Mouse (Mus musculus) kidney, postnatal 0 days (tissue): ENCODE measurements around the gene Tshz2. TPM values are rescaled to one million over a fixed set of nuclear protein-coding genes. Genes with fewer than 3 reads are reported as not detected.

ENCODE experiments used
- ATAC-seq: fragments of 200-750 bp; cut with Nextera tagmentation; replicated peaks from 2 replicates; pipeline ENCODE4 v1.8.0; 2017; ENCODE audit warnings: low read depth, moderate number of reproducible peaks, moderate TSS enrichment, moderate library complexity; ENCODE audit not compliant: low FRiP score
- DNase-seq: peaks from one replicate; pipeline ENCODE4 v3.0.0-alpha.2; 2016; ENCODE audit warnings: low spot score
- H3K27ac ChIP-seq: fragments of 300-500 bp; sonication (generic); 2 replicates; pipeline ENCODE4 v1.5.1; 2014; ENCODE audit warnings: mild to moderate bottlenecking
- H3K27me3 ChIP-seq: fragments of 300-500 bp; sonication (generic); 2 replicates; pipeline ENCODE4 v1.6.1; 2014; ENCODE audit warnings: low read length, mixed read lengths; ENCODE audit not compliant: insufficient read depth
- H3K36me3 ChIP-seq: fragments of 300-500 bp; sonication (generic); 2 replicates; pipeline ENCODE4 v1.6.1; 2014; ENCODE audit warnings: low read length, mixed read lengths; ENCODE audit not compliant: insufficient read depth
- H3K4me1 ChIP-seq: fragments of 300-500 bp; sonication (generic); replicated peaks from 2 replicates; pipeline ENCODE4 v1.6.1; 2014; ENCODE audit warnings: antibody characterized with exemption, low read length, mixed read lengths; ENCODE audit not compliant: insufficient read depth
- H3K4me2 ChIP-seq: fragments of 300-500 bp; sonication (generic); 2 replicates; pipeline ENCODE4 v1.6.1; 2014; ENCODE audit warnings: mild to moderate bottlenecking, low read length, moderate library complexity, mixed read lengths
- H3K4me3 ChIP-seq: fragments of 300-500 bp; sonication (generic); replicated peaks from 2 replicates; pipeline ENCODE4 v1.5.1; 2014; ENCODE audit warnings: low read depth, low read length
- H3K9ac ChIP-seq: fragments of 300-500 bp; sonication (generic); 2 replicates; pipeline ENCODE4 v1.6.1; 2014; ENCODE audit warnings: low read depth, low read length
- H3K9me3 ChIP-seq: fragments of 300-500 bp; sonication (generic); replicated peaks from 2 replicates; pipeline ENCODE4 v1.6.1; 2016; ENCODE audit warnings: low read length, inconsistent platforms, mixed read lengths
- CTCF ChIP-seq: IDR thresholded peaks from 2 replicates; pipeline ENCODE4 v1.5.1; 2016; ENCODE audit warnings: antibody characterized with exemption, low read depth, mild to moderate bottlenecking, moderate library complexity
- WGBS: fragments of 180-500 bp; shearing (Covaris S2); extraction: QIAGEN DNeasy Blood & Tissue Kit; methylation state at CpG from one replicate; pipeline ENCODE4 v1.1.7; 2014; 5-methylcytosine and 5-hydroxymethylcytosine counted together
- polyA plus RNA-seq: library from polyadenylated mRNA; unstranded; fragments of >200 nt; fragmentation: Nextera tagmentation; extraction: Ambion mirVana; gene quantifications from 2 replicates; pipeline ENCODE4 v1.2.1, GENCODE M21; 2015

Tshz2 gene
- polyA plus RNA-seq, 1 experiment from 2014 or later, result 9.8 TPM

DNA sequence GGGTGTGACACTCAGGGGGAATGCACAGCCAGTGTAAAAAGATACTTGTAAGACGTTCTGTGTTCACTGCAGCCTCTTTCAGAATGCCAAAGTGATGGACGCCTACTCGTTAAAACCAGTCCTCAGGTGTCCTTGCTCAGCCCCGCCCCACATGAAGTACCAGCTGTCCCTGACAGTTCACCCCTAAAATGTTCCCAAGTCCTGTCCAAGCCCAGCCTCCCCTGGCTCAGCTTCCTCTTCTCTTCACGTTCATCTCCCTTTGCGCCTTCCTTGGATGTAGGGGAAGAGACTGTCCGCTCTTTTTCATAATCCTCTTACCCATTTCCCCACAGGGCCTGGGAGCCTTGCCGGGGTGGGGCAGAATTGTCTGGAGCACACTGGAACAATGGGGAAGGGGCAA lies 374.0 kb downstream of the Tshz2 start:
- Histone ChIP-seq H3K4me2 (no peak overlapping the region), H3K4me1 (0 out of 2 replicates have a peak, but pooled peaks cover 2% of the 10 kb centered on the region), H3K27me3 (no peaks in the 10 kb centered on the region), H3K9ac (no peak overlapping the region), H3K27ac (no peak overlapping the region; the same call in 1 of the 2 replicates), H3K4me3 (no peak overlapping the region), H3K9me3 (no peaks in the 10 kb centered on the region), H3K36me3 (no peaks in the 10 kb centered on the region)
- no peak for TF ChIP-seq CTCF
- 60% methylated on average over 8 of the region's 8 CpGs for WGBS
- DNase-seq (no peak), ATAC-seq (no peak)

DNA sequence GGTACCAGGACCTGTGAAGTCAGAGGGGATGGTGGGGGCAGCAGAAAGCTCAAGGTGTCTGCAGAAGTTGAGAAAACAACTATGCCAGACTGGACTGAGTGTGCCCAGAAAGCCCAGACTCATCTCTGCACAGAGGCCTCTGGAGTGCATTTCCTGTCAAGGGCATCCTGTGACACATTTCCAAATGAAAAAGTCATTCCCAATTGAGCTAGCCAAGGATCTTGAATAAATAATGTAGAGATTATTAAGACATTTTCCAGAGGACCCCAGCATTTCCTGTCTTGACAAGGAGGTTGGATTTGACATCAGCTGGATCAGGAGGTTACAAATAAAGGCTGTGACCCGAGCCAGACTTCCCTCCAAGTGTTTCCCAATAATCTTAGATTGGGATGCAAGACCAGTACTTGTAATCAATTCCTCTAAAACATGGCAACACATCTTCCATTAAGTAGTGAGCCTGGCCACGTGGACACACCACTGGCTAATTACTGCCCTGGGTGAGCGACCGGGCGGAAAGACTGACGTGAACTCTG lies 374.7 kb downstream of the Tshz2 start:
- H3K4me3 ChIP-seq, result no peak overlapping the region
- WGBS, result 53% methylated on average over 6 of the region's 6 CpGs
- H3K9me3 ChIP-seq, result no peaks in the 10 kb centered on the region
- TF ChIP-seq CTCF, result no peak
- H3K27ac ChIP-seq, result no peak overlapping the region
- no peak overlapping the region for H3K4me2 ChIP-seq
- no peaks in the 10 kb centered on the region for H3K27me3 ChIP-seq
- H3K36me3 ChIP-seq, result no peaks in the 10 kb centered on the region
- 0 out of 2 replicates have a peak, but pooled peaks cover 8% of the 10 kb centered on the region for H3K4me1 ChIP-seq
- H3K9ac ChIP-seq, result no peak overlapping the region
- no peak for ATAC-seq
- no peak for DNase-seq

DNA sequence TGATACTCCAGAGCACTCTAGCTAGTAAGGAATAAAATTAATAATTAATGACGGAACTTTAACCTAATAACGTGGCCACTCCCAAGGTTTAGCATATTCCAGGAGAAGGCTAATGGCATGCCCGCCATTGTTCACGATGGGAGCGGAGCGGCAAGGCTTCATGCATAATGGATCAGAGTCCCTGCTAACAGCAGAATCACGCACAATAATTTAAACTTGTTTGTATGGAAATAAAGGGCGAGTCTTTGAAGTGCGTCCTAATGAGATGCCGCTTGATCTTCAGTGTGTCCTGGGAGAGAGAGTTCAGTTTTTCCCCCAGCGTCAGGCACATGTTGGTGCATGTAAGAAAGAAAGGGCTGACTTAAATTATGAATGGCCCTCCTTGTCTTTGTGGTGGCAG lies 376.9 kb downstream of the Tshz2 start:
- DNase-seq, result no peak
- no peaks in the 10 kb centered on the region for H3K27me3 ChIP-seq
- H3K27ac ChIP-seq, result no peak overlapping the region
- ATAC-seq, result no peak
- WGBS, result 68% methylated on average over 11 of the region's 11 CpGs
- no peak overlapping the region for H3K9ac ChIP-seq
- no peak for TF ChIP-seq CTCF
- 0 out of 2 replicates have a peak, but pooled peaks cover 8% of the 10 kb centered on the region for H3K4me1 ChIP-seq
- no peak overlapping the region for H3K4me3 ChIP-seq
- H3K36me3 ChIP-seq, result no peaks in the 10 kb centered on the region
- peak overlapping the region; percentile 16; the same call in 1 of the 2 replicates for H3K4me2 ChIP-seq
- no peaks in the 10 kb centered on the region for H3K9me3 ChIP-seq

DNA sequence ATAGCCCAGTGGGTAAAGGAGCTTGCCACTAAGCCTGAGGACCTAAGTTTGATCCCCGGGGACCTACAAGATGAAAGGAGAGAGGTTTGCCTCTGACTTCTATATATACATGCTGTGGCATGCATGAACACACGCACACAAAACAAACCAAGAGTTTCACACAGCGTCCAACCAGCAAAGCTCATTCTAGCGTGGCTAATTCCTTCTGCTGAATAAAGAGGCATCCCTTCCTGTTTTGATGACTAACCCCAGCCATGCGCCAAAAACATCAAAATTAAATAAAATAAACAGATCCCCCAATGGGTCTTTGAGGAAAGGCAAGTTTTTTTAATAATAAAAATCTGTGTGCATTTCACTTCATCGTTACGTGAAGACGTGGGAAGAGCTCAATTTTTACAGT lies 379.0 kb downstream of the Tshz2 start:
- no peaks in the 10 kb centered on the region for H3K36me3 ChIP-seq
- WGBS, result 31% methylated on average over 8 of the region's 8 CpGs
- H3K9me3 ChIP-seq, result no peaks in the 10 kb centered on the region
- H3K27me3 ChIP-seq, result no peaks in the 10 kb centered on the region
- H3K4me3 ChIP-seq, result no peak overlapping the region
- H3K4me2 ChIP-seq, result peak overlapping the region; percentile 18; the same call in 1 of the 2 replicates
- TF ChIP-seq CTCF, result no peak
- no peak for ATAC-seq
- no peak overlapping the region for H3K9ac ChIP-seq
- 0 out of 2 replicates have a peak overlapping the region, but pooled peaks have one; percentile 42 for H3K27ac ChIP-seq
- H3K4me1 ChIP-seq, result 0 out of 2 replicates have a peak, but pooled peaks cover 8% of the 10 kb centered on the region
- peak; percentile 65 for DNase-seq

DNA sequence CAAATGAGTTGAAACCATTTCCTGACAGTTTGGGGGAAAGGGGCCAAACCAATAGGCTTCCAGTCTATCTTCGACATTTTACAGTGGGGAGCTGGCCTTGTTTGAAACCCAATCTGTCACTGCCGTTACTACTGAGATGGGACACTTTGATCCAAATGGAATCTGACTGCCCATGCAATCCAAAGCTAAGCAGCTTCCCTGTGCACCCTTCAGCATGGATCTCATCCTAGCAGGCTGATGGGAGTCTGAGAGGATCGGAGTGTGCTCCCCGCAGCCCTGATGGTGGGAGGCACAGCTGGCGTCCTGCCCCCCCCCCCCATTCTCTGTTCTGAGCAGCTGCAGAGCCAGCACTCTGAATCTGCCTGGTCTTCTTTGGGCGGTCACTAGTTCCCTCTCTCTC lies 384.5 kb downstream of the Tshz2 start:
- no peak for TF ChIP-seq CTCF
- 37% methylated on average over 6 of the region's 6 CpGs for WGBS
- Histone ChIP-seq H3K9me3 (no peaks in the 10 kb centered on the region), H3K36me3 (no peaks in the 10 kb centered on the region), H3K9ac (no peak overlapping the region), H3K4me1 (0 out of 2 replicates have a peak, but pooled peaks cover 1% of the 10 kb centered on the region), H3K27me3 (no peaks in the 10 kb centered on the region), H3K4me2 (no peak overlapping the region), H3K27ac (no peak overlapping the region; the same call in 1 of the 2 replicates), H3K4me3 (no peak overlapping the region)
- ATAC-seq, result no peak
- DNase-seq, result no peak

DNA sequence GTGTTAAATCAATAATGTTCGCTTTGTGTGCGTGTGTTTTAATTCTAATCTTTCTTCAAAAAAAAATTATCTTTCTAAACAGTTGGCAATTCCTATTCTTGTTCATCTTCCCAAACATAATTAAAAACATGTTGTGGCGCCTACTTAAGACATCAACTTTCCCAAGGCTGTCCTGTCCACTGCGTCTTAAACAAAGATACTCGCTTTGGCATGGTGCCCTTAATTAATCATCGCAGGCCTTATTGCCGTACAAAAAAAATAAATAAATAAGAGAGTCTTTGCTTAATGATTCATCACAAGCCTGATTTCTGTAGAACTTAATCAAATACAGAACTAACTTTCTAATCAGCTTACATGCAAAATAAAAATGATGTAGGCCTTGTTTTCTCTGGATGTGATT lies 385.1 kb downstream of the Tshz2 start:
- no peaks in the 10 kb centered on the region for H3K27me3 ChIP-seq
- no peak overlapping the region for H3K9ac ChIP-seq
- H3K4me3 ChIP-seq, result no peak overlapping the region
- TF ChIP-seq CTCF, result no peak
- H3K27ac ChIP-seq, result no peak overlapping the region
- H3K36me3 ChIP-seq, result no peaks in the 10 kb centered on the region
- no peaks in the 10 kb centered on the region for H3K4me1 ChIP-seq
- no peaks in the 10 kb centered on the region for H3K9me3 ChIP-seq
- ATAC-seq (no peak), DNase-seq (no peak)
- no peak overlapping the region for H3K4me2 ChIP-seq
- WGBS, result 69% methylated on average over 7 of the region's 7 CpGs

DNA sequence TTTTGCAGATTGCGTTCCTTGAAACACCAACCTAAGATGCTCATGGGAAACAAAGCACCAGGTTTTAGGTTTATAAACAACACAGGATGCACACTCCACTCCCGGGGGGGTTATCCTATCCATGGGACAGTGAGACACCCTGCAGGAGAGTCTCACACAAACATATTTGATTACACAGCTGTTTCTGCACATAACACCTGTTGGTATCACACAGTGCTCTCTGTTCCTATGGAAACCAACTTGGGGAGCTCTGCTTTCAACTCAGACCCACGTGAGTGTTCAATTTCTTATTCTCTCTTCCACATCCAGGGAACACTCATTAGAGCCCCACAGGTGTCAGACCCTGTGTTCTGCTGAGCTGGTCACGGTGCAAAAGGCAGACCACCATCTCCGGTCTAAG lies 390.1 kb downstream of the Tshz2 start:
- Histone ChIP-seq H3K9ac (no peak overlapping the region), H3K36me3 (no peaks in the 10 kb centered on the region), H3K9me3 (no peaks in the 10 kb centered on the region), H3K27ac (no peak overlapping the region), H3K4me1 (no peaks in the 10 kb centered on the region), H3K27me3 (no peaks in the 10 kb centered on the region), H3K4me2 (no peak overlapping the region), H3K4me3 (no peak overlapping the region)
- DNase-seq (no peak), ATAC-seq (no peak)
- TF ChIP-seq CTCF, result no peak
- WGBS, result 62% methylated on average over 5 of the region's 5 CpGs
